Comparison of ENCODE assay signal across 26 mouse cellular contexts in genomic region chr7:66008161-66008891, GRCm38 (mm10). TPM values are rescaled to one million over a fixed set of nuclear protein-coding genes. Genes with fewer than 3 reads are reported as not detected.
DNase-seq lines count a peak whose midpoint lies in the region; ATAC-seq and TF ChIP-seq lines count a peak whose summit lies in the region.
"Had no signal": no experiment of that assay in that cellular context is flagged by ENCODE, and none has a peak within 500 bp of the region (broad histone marks: within the 10 kb centered on the region; RNA-seq: fewer than 3 reads in every experiment).

No protein-coding gene starts in this region.

- H3K9ac ChIP-seq in CH12.LX (ENCODE audit: insufficient read depth, low read depth) = no peak overlapping the region
- no peak overlapping the region for H3K9ac ChIP-seq in hindbrain, embryonic 16.5 days (ENCODE audit: low read depth, low read length)
- H3K9ac ChIP-seq: embryonic facial prominence, embryonic 12.5 days; heart, embryonic 12.5 days; hindbrain, embryonic 15.5 days; liver, embryonic 15.5 days; stomach, embryonic 15.5 days had no signal

- no peaks in the 10 kb centered on the region for H3K9me3 ChIP-seq in CH12.LX (replicated peaks; ENCODE audit: low read length)
- H3K9me3 ChIP-seq in hindbrain, embryonic 16.5 days (ENCODE audit: control insufficient read depth, low read length) = no peaks in the 10 kb centered on the region
- H3K9me3 ChIP-seq: embryonic facial prominence, embryonic 12.5 days; G1E; heart, embryonic 12.5 days; hindbrain, embryonic 15.5 days; liver, embryonic 15.5 days; stomach, embryonic 15.5 days had no signal

- no peak for DNase-seq in layer of hippocampus, adult 2 months (ENCODE audit: low spot score in 2 of 2)
- no peak for DNase-seq in layer of hippocampus, postnatal 25 days (ENCODE audit: extremely low spot score in 1 of 2, low spot score in 1 of 2)
- DNase-seq in CH12.LX (ENCODE audit: extremely low read depth) = no peak
- DNase-seq in brain, adult 2 months (ENCODE audit: low read depth, low spot score) = peak; percentile 97
- peak; percentile 97 for DNase-seq in cerebellum, adult 9-11 months
- DNase-seq in kidney, postnatal 36 days = no peak
- DNase-seq: gastrocnemius, postnatal 36 days; kidney, adult 2 months; kidney, postnatal 25 days; right cerebral cortex, adult 18-20 months; spleen, adult 18-20 months; thymus, postnatal 25 days had no signal

- in situ Hi-C loops in CH12.LX (cut with MboI; ENCODE audit: low pct_ligation_motif_present, low pct_unique_long_range_greater_than_20kb, low sequenced_read_pairs) = no loop called here

- H3K4me1 ChIP-seq in CH12.LX (ENCODE audit: control insufficient read depth in 1 of 2, insufficient read depth in 2 of 2) = no peaks in the 10 kb centered on the region
- H3K4me1 ChIP-seq in hindbrain, embryonic 16.5 days (ENCODE audit: control insufficient read depth, insufficient read depth, low read depth, low read length) = no peaks in the 10 kb centered on the region
- H3K4me1 ChIP-seq: heart, embryonic 12.5 days; hindbrain, embryonic 15.5 days; liver, embryonic 15.5 days; stomach, embryonic 15.5 days had no signal

- H3K27ac ChIP-seq in layer of hippocampus, adult 2 months = no peak overlapping the region
- no peak overlapping the region for H3K27ac ChIP-seq in CH12.LX (ENCODE audit: insufficient read depth, low read depth)
- H3K27ac ChIP-seq in hindbrain, embryonic 16.5 days (ENCODE audit: low read depth, low read length) = no peak overlapping the region
- H3K27ac ChIP-seq: embryonic facial prominence, embryonic 12.5 days; hindbrain, embryonic 15.5 days; liver, embryonic 15.5 days; stomach, embryonic 15.5 days had no signal

- ATAC-seq in hindbrain, embryonic 16.5 days = no peak
- ATAC-seq: lung, postnatal 0 days had no signal

- peak overlapping the region; percentile 22; the same call in 1 of the 2 replicates for H3K4me2 ChIP-seq in CH12.LX (ENCODE audit: insufficient read depth, low read depth, poor library complexity, severe bottlenecking)
- H3K4me2 ChIP-seq in hindbrain, embryonic 16.5 days (ENCODE audit: low read length) = no peak overlapping the region
- H3K4me2 ChIP-seq: embryonic facial prominence, embryonic 12.5 days; heart, embryonic 12.5 days; hindbrain, embryonic 15.5 days; liver, embryonic 15.5 days; stomach, embryonic 15.5 days had no signal

- dilution Hi-C loops in CH12.LX (cut with MboI; ENCODE audit: extremely low pct_ligation_motif_present, extremely low pct_unique_long_range_greater_than_20kb, low sequenced_read_pairs) = no loop called here

- H3K4me3 ChIP-seq in layer of hippocampus, adult 2 months = peak overlapping the region; percentile 3; the same call in 1 of the 2 replicates
- H3K4me3 ChIP-seq in CH12.LX (replicated peaks in 1 of 3; ENCODE audit: low read depth in 2 of 3, low read length in 2 of 3, poor library complexity in 1 of 3) = no peak overlapping the region
- no peak overlapping the region for H3K4me3 ChIP-seq in hindbrain, embryonic 16.5 days (ENCODE audit: low read length)
- H3K4me3 ChIP-seq: embryonic facial prominence, embryonic 12.5 days; heart, embryonic 12.5 days; hindbrain, embryonic 15.5 days; liver, embryonic 15.5 days; stomach, embryonic 15.5 days had no signal

- H3K79me2 ChIP-seq in CH12.LX (replicated peaks; ENCODE audit: control insufficient read depth, extremely low read depth, insufficient read depth, poor library complexity, severe bottlenecking) = no peaks in the 10 kb centered on the region

- TF ChIP-seq EP300 in CH12.LX (IDR thresholded peaks at IDR 0.05; ENCODE audit: low read length) = no peak

- no peak for TF ChIP-seq RAD21 in CH12.LX (IDR thresholded peaks at IDR 0.05; ENCODE audit: low read depth, low read length)

- peaks cover 81% of the 10 kb centered on the region for H3K27me3 ChIP-seq in CH12.LX (replicated peaks)
- H3K27me3 ChIP-seq in hindbrain, embryonic 16.5 days (replicated peaks; ENCODE audit: control insufficient read depth, insufficient read depth, low read length) = no peaks in the 10 kb centered on the region
- H3K27me3 ChIP-seq: embryonic facial prominence, embryonic 12.5 days; heart, embryonic 12.5 days; hindbrain, embryonic 15.5 days; liver, embryonic 15.5 days; stomach, embryonic 15.5 days had no signal

- 84% methylated on average over 11 of the region's 11 CpGs for WGBS in hindbrain, embryonic 16.5 days

- no peaks in the 10 kb centered on the region for H3K36me3 ChIP-seq in CH12.LX (replicated peaks in 1 of 2; ENCODE audit: control insufficient read depth in 1 of 2, insufficient read depth in 1 of 2, low read length in 1 of 2)
- H3K36me3 ChIP-seq in hindbrain, embryonic 16.5 days (ENCODE audit: control insufficient read depth, insufficient read depth, low read length) = no peaks in the 10 kb centered on the region
- H3K36me3 ChIP-seq: embryonic facial prominence, embryonic 12.5 days; G1E; heart, embryonic 12.5 days; hindbrain, embryonic 15.5 days; liver, embryonic 15.5 days; stomach, embryonic 15.5 days had no signal

- TF ChIP-seq CTCF in layer of hippocampus, adult 2 months (conservative IDR thresholded peaks at IDR 0.05) = no peak
- no peak for TF ChIP-seq CTCF in CH12.LX (conservative IDR thresholded peaks at IDR 0.05 in 1 of 2, IDR thresholded peaks at IDR 0.05 in 1 of 2; ENCODE audit: low read depth in 2 of 2, low read length in 2 of 2)

- no peak for TF ChIP-seq POLR2A in CH12.LX (IDR thresholded peaks at IDR 0.05; ENCODE audit: low read depth, low read length)

TF ChIP-seq in CH12.LX, 34 proteins besides CTCF, POLR2A, EP300 and RAD21:
- TF ChIP-seq MEF2A (IDR thresholded peaks at IDR 0.05; ENCODE audit: borderline replicate concordance, low read depth, low read length) = no peak
- no peak for TF ChIP-seq NELFE (IDR thresholded peaks at IDR 0.05; ENCODE audit: low read depth, low read length)
- TF ChIP-seq ELF1 (IDR thresholded peaks at IDR 0.05; ENCODE audit: low read depth, low read length) = no peak
- no peak for TF ChIP-seq NRF1 (IDR thresholded peaks at IDR 0.05; ENCODE audit: low read depth, low read length)
- TF ChIP-seq BHLHE40 (IDR thresholded peaks at IDR 0.05; ENCODE audit: low read depth, low read length) = no peak
- TF ChIP-seq MAZ (IDR thresholded peaks at IDR 0.05; ENCODE audit: low read depth, low read length) = no peak
- TF ChIP-seq MYC (IDR thresholded peaks at IDR 0.05; ENCODE audit: low read depth, low read length) = no peak
- TF ChIP-seq GABPA (IDR thresholded peaks at IDR 0.05; ENCODE audit: insufficient replicate concordance, low read depth, low read length) = no peak
- no peak for TF ChIP-seq RCOR1 (conservative IDR thresholded peaks at IDR 0.05; ENCODE audit: low read depth, low read length)
- no peak for TF ChIP-seq CHD1 (IDR thresholded peaks at IDR 0.05; ENCODE audit: low read depth, low read length)
- TF ChIP-seq USF2 (conservative IDR thresholded peaks at IDR 0.05; ENCODE audit: low read depth, low read length) = no peak
- no peak for TF ChIP-seq MXI1 (IDR thresholded peaks at IDR 0.05; ENCODE audit: low read depth, low read length)
- no peak for TF ChIP-seq IRF4 (IDR thresholded peaks at IDR 0.05; ENCODE audit: low read depth, low read length)

RNA-seq across cellular contexts. Expression of gene Gm45213, which starts 35.1 kb away (rescaled TPM):
- not detected for total RNA-seq in layer of hippocampus, adult 2 months (2021)
- total RNA-seq in layer of hippocampus, postnatal 25 days (2021) = not detected
- not detected in 2 replicates for total RNA-seq in CH12.LX (2012; rRNA removed)
- total RNA-seq in CH12.LX (2014; rRNA removed) = not detected in 2 replicates
- polyA plus RNA-seq in CH12.LX (2012; ENCODE audit: insufficient read length, low read depth) = not detected in 2 replicates
- not detected in 2 replicates for polyA plus RNA-seq in hindbrain, embryonic 16.5 days (2015; fragmentation: Nextera tagmentation; extraction: Ambion mirVana)
- total RNA-seq: common myeloid progenitor, adult 5-6 weeks; G1E; gastrocnemius, postnatal 36 days; heart, postnatal 25 days; megakaryocyte, adult 5-6 weeks had no signal
- polyA plus RNA-seq: embryonic facial prominence, embryonic 12.5 days; forebrain, embryonic 11.5 days; G1E; heart, embryonic 12.5 days; hindbrain, embryonic 15.5 days; kidney, adult 2 months; limb, embryonic 14.5 days; liver, embryonic 15.5 days; lung, postnatal 0 days; neural tube, embryonic 11.5 days; stomach, embryonic 15.5 days had no signal

RNA-seq across cellular contexts. Expression of gene Snrpa1, which starts 50.5 kb away (rescaled TPM):
- total RNA-seq in layer of hippocampus, adult 2 months (2021) = 10 to 100 TPM; 33.0 to 33.8 TPM
- 10 to 100 TPM; 36.8 to 37.5 TPM for total RNA-seq in layer of hippocampus, postnatal 25 days (2021)
- total RNA-seq in CH12.LX (2012; rRNA removed) (146 and 218 TPM in 2 replicates), CH12.LX (2014; rRNA removed) (189 and 212 TPM in 2 replicates)
- polyA plus RNA-seq in CH12.LX (2012; ENCODE audit: insufficient read length, low read depth) = 189 and 207 TPM in 2 replicates
- polyA plus RNA-seq in hindbrain, embryonic 16.5 days (2015; fragmentation: Nextera tagmentation; extraction: Ambion mirVana) = 117 and 122 TPM in 2 replicates

Comparison
In these comparisons a context has a peak if more than half of its experiments do, and no peak if none do; other contexts are left out.
1. DNase-seq: peak in brain, adult 2 months (single experiment) and cerebellum, adult 9-11 months (single experiment); none in layer of hippocampus, adult 2 months (0 of 2), layer of hippocampus, postnatal 25 days (0 of 2), CH12.LX (single experiment) and kidney, postnatal 36 days (0 of 2).